Mouse (Mus musculus) spleen, adult 18-20 months (tissue): ENCODE results near the gene Tsga10.
"Not testable (repeated sequence)": the region's sequence is repeated elsewhere in the genome, so short reads cannot be mapped to it uniquely, and the experiment has no call there.

Source experiments
- DNase-seq, 2 experiments: peaks; one replicate each; pipeline ENCODE4 v3.0.0; 2022; ENCODE audit warnings: mixed read lengths in 2 of 2

Tsga10 gene

DNA sequence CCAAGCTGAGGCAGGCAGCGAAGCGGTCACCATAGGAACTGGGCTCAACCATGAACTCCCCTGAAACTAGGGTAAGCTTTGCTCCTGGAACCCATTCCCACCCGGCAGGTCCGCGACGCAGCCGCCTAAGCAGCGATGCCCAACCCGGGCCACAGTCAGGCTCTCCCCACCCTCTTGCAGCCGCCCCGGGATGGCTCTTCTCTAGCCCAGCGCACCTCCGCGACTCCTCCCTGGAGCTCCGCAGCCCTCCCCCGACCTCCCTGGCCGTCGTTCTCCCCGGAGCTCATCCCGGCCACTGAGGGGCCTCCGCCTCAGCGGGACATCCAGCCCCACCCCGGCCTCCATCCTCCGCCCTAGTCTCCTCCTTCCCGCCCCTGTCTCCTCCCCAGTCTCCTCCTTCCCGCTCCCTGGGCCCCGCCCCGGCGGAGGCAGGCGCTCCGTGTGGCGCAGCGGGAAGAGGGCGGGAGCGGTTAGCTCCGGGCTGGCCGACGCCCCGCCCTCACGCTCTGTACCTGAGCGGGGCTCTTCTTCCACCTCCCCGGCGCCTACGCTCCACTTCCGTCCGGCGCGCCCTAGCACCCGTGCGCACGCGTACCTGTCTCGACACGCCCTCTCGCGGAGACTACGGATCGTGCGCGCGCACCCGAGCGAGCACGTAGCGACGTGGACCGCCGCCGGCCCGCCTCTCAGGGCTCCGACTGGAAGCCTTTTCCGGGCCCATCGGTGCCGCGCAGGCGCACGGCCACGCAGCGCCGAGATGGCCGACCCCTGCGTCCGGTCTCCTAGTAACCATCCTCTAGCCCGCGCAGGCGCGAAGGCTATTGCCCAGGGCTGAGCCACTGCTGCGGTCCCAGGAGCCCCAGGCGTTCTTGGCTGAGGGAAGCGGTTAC lies 1.5 kb downstream of the Tsga10 start:
- DNase-seq: peak; percentile 99 to 100

DNA sequence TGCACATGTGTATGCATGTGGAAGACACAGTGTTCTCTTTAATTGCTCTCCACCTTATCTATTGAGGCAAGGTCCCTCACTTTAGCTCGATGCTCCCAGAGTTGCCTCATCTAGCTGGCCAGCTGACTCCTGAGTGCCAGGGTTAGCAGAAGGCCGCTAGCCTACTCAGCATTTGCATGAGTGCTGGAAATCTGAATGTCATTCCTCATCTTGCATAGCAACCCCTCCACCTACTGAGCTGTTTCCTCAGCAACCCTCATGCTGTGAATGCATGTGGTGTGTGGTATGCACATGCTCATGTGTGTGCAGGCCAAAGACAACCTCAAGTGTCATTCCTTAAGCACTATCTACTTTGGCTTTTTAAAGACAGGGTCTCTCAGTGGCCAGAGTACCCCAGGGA lies 15.5 kb downstream of the Tsga10 start:
- DNase-seq: no peak

DNA sequence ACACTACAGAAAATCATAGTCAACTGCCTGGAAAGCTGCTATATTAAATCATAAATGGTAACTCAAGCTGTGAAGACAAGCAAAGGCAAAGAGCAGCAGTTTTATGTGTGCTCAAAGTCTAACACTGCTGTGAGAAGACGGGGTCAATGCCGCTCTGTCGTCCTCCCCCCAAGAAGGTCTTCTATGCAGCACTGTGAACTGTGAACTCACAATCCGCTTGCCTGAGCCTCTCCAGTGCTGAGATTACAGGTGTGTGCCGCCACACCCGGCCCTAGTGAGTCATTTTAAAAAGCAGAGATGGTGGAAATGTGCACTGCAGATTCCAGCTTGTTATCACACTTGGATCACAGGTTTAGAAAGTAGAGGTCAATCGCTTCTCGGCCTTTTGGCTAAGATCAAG lies 19.4 kb downstream of the Tsga10 start:
- DNase-seq: no peak

DNA sequence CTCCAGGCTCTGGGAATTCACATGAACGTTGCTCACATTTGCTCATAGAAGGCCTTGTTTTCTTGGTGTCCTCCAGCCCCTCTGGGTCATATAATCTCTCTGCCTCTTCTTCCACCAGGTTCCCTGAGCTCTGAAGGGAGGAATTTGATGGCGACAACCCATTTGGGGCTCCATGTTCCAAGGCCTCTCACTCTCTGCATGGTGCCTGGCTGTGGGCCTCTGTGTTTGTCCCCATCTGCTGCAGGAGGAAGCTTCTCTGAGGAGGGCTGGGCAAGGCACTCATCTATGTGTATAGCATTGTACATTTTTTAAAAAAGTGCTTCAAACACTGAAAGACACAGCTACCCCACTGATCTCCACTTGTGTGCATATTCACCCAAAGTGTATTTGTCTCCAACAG lies 34.5 kb downstream of the Tsga10 start:
- DNase-seq: no peak

DNA sequence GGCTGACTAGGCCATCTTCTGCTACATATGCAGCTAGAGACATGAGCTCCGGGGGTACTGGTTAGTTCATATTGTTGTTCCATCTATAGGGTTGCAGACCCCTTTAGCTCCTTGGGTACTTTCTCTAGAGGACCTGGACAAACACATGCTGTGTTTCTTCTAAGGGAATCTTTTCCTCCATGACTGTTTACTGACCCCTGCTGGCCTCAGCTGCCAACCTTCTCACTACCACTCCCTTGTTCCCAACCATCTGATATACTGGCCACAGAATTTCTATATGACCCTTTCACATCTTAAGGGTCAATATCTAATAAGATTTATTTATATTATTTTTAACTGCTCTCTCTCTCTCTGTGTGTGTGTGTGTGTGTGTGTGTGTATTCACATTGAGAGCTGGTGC lies 63.9 kb downstream of the Tsga10 start:
- not testable (repeated sequence) for DNase-seq

DNA sequence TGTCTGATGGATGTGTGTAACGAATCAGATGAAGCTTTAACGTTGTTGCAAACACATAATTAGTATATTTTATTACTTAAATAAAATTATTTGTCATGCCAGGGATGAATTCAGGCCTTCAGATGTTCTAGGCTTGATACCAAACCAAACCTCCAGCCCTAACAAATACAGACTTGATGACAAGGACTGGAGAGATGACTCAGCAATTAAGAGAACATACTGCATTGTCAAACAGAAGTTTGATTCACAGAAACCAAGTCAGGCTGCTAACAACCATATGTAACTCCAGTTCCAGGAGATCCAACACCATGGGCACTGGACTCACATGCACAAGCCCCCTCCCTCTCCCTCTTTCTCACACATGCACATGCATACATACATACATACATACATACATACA lies 65.9 kb downstream of the Tsga10 start:
- no peak for DNase-seq

DNA sequence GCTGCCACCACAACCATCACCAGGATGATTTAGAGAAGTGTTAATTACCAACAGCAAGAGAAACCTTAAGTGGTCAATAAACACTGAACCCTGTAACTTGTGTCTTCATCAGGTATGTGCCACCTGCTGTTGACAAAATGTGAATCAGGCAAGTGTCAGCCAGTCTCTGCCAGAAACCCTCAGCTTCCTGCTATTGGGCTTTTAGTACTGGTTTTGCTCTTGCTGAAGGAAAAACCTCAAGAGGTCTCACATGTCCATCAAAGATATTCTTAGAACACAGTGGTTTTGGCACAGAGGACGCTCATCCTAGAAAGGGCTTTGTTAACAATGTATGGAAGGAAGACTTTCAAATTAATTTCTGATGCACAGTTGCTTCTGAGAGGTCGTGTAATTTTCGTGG lies 66.7 kb downstream of the Tsga10 start:
- DNase-seq: no peak

DNA sequence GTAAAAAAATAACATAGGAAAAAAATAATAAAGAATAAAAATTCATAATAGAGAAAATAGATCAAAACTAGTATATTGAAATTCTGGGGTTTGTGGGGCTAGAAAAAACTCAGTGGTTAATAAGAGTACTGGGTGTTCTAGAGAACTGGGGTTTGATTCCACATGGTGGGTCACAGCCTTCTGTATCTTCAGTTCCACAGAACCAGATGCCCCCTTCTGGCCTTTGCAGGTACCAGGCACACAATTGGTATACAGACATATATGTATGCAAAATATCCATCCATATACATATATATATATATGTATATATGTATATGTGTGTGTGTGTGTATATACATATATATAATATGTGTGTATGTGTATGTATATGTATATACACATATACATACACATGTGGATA lies 106.8 kb downstream of the Tsga10 start:
- DNase-seq: no peak

DNA sequence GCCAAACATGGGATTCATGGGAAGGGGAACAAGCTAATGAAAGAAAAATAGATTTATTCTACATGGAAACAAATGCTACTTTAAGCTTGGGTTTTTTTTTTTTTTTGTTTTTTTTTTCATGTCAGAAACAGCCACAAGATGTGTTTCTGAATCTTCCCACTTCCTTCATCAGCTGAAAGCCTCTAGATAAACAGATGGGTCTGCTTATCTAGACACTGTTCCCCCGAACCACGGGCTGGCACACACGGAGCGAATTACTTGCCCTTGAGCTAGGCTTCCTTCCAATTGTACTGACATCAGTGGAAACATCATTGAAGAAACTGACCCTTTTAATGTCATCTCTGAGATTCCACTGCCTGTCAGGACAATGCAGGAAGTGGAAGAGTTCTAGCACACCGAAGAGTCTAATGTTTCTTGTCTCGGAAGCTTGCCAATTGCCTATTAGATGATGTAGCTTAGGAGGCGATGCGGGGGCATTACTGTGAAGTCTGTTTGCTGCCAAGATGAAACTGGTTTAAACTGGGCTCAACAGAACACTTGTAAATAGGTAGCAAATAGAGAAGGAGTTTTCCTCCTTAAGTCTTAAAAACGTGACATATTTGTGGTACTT lies 121.5 kb downstream of the Tsga10 start:
- DNase-seq: no peak

DNA sequence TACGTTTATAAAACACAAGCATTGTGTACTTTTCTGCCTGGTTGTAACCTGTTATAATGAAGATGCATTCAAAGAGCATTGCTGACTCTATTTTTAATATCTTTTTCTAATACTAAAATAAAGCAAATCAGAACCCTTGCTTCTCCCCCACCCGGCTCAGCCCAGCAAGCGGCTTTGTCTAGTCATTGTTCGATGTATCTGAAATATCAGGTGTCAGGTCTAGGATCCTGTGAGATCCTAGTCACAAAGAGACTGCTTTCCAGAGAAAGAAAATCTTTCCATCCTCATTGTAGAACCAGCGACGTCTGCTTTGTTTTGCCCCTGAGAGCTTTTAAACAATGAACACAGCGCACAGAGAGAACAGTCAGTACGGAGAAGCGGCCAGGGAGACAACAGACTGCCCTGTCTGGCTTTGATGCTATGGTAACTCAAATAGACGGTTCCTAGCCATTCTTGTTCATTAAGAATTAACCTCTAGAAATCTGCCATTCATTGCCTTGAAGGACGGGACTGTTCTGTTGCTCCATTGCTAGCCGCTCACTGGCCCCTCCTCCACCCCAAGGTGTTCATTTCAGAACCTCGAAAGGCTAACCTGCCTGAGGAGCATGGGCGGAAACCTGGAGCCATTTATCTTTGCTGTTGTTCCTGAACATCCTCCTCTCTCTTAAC lies 123.5 kb downstream of the Tsga10 start:
- no peak for DNase-seq

DNA sequence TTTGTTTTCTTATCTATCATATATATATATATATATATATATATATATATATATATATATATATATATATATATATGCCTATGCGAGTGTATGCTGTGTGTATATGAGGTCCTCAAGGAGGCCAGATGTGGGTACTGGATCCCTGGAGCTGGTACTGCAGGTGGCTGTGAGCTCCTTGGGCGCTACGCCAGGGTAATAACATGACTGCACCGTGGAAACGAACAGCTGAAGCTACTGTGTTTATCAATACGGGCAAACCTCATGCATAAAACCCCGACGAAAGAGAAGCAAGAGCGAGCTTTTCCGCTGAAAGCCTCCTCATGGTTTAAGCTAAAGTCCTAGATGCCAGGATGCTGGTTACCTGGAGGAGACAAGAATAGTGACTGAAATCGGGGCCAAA lies 124.1 kb downstream of the Tsga10 start:
- DNase-seq: no peak

DNA sequence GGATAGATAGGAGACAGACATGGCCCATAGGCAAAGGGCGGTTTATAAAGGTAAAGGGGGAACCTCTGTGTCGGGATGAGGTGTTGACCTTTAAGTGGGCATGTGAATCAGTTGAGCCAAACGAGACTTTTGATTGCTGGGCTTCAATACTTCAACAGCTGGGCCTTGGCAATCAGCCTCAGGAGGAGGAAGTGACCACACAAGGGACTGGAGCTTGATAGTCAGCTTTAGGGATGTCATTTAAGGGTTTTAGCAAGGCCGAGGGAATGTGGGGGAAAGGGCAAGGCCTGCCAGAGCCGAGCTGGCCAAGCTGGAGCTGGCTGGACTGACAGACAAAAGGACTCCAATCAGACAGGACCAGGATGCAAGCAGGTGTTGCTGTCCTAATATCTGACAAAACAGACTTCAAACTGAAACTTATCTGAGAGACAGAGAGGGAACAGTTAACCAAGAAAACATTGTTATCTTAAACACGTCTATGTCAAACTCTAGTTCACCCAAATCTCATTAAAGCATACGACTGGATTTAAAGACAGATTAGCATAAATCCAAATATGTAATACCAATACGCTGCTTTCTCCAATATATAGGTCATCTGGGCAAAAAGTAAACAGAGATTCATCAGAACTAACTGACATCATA lies 125.9 kb downstream of the Tsga10 start:
- no peak for DNase-seq

DNA sequence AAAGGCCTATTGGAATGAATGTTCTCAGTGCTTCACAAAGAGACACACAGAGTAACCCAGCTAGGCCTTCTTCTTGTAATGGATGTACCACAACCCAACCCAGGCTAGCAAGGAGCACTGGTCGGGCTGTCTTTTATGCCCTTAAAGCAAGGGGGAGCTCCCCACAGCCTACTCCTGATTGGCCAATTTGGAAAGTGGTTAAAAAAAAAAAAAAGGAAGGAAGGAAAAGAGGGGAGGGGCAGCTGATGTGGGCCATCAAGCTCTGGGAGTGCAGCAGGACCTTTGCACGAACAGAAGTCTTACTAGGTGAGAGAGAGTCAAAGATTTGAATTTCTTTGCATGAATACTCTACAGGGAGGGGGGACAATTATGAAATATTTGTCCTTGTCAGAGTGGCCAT lies 127.3 kb downstream of the Tsga10 start:
- no peak for DNase-seq

DNA sequence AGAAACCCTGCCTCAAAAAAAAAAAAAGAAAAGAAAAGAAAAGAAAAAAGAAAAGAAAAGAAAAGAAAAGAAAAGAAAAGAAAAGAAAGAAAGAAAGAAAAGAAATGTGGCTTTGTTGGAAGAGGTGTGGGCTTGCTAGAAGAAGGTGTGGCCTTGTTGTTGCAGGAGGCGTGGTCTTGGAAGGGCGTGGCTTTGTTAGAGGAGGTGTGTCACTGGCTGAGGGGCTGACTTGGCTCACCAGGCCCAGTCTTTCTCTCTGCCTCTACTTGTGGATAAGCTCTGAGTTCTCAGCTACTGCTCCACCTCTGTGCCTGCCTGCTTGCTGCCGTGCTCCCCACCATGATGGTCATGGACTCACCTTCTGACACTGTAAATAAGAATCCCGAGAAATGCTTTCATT lies 129.2 kb downstream of the Tsga10 start:
- DNase-seq: no peak

DNA sequence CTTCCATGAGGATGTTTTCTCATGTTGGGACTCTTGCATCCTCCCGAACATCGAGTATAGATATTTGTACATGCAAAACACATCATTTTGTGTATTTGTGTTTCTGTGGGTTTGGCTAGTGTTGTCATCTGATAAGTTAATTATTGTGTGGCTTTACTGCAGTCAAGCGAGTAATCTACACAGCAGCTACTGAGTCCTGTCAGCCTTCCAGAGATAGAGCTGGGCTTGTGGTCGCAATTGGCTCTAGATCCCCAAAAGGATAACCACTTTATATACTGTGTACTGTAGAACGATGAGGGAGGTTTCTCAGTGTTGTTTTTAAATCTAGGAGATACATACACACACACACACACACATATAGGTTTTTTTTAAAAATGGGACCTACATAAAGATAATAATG lies 130.3 kb downstream of the Tsga10 start:
- no peak for DNase-seq

DNA sequence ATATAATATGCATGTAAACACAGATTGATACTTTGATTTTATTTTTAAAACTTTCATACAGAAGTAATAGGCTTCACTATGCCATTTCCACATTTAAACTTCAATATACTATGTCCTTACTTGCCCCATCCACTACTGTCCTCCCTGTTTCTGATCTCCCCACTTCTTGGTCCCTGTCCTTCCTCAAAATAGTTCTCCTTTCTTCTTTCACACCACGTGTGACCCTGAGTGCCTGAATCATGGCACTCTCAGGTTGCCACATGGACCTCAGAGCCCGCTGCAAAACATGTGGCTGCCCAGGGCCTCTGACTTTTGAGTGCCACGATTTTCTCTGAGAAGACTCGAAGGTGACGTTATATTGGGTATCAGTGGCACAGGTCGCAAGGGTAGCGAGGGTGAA lies 131.4 kb downstream of the Tsga10 start:
- no peak for DNase-seq

DNA sequence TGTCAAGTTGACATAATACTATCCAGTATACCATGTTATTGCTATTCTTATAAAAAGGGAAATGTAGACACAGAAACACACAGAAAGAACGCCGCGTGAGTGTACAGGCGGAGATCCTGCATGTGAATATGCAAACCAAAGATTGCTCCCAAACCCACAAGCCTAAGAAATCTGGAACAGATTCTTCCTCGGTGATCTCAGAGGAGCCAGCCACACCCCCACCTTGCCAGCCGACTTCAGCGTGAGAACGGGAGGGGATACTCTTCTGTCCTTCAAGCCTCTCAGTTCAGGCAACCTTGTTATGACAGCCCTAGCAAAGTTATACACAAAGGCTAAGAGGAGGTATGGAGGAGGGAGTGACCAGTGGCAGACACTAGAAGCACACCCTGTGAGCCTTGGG lies 136.9 kb downstream of the Tsga10 start:
- DNase-seq: no peak

DNA sequence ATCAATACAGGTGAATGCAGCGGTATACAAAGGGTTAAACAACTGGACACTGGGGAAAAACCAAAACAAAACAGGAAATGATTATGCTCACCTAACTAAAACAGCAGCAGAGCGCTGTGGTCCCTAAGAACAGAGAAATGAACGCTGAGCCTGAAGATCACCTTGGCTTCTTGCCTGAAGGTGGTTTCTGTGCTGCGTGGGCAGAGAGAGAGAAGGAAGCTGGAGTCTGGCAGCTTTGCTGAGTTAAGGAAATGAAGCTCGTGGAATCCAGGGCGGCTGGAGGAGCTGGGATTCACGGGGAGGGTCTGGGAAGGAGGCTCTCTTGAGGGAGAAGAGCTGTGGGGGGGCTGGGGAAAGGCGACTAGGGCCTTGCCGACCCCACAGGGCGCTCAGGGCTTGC lies 138.2 kb downstream of the Tsga10 start:
- no peak for DNase-seq

DNA sequence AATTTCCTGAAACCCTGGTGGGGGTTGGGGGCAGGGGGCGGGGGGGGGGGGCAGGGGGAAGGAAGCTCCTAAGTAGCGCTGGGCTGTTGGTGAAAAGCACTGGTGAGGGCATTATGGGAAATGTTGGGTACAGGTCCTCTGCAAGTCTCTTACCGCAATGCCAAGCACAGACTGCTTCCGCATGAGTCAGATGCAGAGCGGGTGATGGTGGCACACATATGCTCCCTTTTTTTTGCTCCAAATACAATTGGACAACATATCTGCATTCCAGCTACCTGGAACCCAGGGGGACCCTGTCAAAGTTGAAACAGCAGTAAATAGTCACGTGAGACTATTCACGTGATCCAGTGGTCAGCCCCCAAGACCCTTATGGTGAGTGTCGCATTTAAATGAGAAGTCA lies 139.0 kb downstream of the Tsga10 start:
- DNase-seq: no peak

DNA sequence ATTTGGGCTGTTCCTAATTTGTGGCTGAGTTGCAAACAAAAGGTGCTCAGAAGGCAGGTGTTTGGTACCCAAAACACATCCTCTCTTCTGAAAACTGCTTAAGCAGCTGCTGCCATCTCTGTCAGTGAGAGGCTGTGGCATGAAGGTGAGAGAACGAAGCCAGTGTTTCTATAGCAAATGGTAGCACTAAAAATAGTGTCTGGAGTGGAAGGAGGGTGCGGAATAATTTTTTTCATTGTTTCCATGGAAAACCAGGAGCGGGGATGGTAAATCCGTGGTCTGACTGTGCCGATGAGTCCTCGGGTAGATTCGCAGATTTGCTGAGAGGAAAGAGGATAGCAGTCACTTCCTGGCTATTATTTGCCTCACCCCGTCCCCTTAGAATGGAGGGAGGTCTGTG lies 139.8 kb downstream of the Tsga10 start:
- no peak for DNase-seq

DNA sequence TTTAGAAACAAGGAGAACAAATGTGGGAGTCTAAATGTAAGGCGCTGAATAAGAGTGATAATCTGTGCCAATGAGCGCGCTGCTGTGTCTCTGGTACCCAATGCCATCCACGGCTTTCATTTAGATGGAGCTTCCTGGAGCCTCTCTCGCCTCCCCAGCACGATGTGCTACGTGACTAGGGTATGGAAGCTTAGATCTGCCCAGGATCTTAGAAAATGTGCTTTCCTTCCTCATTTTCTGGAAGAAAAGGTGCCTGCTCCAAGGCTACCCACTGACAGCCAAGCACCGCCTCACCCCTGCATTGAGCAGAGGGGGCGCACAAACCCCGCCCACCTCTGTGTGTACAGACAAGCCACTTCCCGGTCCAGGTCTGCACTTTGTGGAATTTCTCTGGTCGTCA lies 140.3 kb downstream of the Tsga10 start:
- DNase-seq: no peak

DNA sequence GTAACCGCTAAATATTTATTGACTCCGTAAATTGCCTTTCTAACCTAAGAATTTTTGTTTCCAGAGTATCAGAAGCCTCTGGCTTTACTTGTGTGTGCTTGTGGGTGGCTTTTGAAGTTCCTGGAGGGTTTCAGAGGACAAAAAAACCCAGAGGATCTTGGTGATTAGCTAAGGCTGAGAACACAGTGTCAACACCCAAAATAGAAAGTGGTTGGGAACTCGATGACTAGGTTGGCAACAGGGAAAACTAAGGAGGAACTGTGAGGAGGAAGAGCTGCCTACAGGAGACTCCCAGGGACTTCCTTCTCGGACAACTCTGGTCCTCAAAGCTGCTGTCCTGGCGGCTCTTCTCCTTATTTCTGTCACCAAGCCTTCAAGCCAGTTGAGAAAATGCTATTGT lies 145.1 kb downstream of the Tsga10 start:
- no peak for DNase-seq
